Mouse (Mus musculus): Measurements from ENCODE around the gene Gm156.
"Not testable (repeated sequence)": the region's sequence is repeated elsewhere in the genome, so short reads cannot be mapped to it uniquely, and the experiment has no call there.

Gene Gm156

DNA sequence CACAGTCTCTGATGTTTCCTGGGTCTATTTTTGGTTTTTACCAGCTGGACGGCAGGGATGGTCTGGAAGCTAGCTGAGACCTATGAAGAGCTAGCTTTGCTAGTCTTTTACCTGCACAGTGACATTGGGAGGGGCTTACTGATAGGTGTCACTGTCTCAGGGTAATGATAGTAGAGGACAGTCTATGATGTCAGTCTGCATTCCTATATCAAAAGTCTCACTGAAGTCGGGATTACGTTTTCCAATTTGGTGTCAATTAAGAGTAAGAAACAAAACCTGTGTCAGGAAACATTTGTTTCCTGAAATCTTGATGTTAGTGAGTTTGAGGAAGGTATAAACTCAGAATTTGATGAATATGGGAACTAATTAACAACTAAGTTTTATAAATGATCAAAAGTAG lies at the start of gene Gm156:
Gene Gm156, minus strand, starts transcription at position 101 of the 400 bp plus-strand sequence.
- not testable (repeated sequence) for DNase-seq (ENCODE audit: low read depth, low spot score)

- no peak for DNase-seq (ENCODE audit: low read depth, low spot score)
Measured at GRCm38 (mm10) chr6:129825559-129825958, 41.5 kb upstream of the Gm156 start.

- DNase-seq (ENCODE audit: low read depth, low spot score), result no peak
Measured at GRCm38 (mm10) chr6:129824004-129824403, 39.9 kb upstream of the Gm156 start.

DNA sequence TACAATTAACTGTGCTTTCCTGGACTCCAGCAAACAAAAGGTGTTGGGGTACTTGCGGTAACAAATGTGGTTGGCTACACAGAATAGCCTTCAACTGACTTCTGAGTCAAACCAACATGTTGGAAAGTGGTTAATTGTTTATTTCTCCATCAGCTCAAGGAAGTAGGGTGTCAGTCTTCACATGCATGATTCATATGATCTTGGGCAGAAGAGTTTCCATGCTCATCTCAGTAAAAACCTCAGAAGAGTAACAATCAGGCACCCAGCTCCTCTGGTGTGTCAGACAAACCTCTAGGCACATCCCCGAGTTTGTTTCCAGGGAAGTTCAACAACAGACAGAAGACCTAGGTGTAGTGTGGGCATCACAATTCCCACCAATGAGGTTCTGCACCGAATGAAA lies 33.7 kb upstream of the Gm156 start:
- no peak for DNase-seq (ENCODE audit: low read depth, low spot score)

DNA sequence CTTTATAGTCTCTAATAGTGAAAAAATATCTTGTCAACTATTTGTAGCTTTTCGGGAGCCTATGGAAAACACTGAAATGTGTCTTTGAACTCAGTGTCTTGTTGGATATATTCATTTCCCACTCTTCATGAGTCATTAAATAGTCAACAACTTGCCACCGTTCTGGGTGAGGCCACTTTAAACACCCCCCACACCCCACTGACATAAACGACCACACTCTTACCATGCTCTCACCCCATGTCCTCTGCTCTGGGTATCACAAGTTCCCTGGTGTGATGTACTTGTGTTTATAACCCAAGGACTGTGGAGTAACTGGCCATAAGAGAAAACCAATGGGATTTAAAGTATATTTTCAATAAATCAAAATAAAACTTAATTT lies 36.4 kb downstream of the Gm156 start:
- no peak for DNase-seq (ENCODE audit: low read depth, low spot score)

DNA sequence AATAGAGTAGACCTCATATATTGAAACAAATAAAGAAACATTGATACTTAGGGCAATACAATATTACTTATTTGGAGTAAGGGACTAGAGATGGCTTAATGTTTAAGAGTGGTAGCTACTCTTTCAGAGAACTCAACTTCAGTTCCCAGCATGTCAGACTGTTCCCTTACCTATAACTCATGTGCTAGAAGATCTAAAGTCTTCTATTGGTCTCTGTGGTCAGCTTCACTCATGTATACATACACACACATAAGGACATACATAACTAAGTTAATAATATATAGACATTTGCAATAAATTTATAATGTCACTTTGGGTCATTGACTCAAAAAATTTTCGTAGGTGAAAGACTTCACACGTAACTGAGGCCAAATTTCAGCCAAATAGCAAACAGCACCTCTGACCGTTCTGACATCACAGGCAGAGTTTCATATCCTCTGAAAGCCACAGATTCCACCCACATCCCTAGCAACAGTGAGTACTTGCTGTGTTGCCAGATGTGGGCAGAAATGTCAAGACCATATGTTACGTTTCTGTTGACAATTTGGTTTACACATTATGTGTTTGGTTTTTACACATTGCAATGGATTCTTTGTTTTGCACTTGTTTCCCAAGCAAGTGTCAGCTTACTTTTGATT lies 36.9 kb downstream of the Gm156 start:
- no peak for DNase-seq (ENCODE audit: low read depth, low spot score)

- no peak for DNase-seq (ENCODE audit: low read depth, low spot score)
Measured at GRCm38 (mm10) chr6:129746151-129746550, 37.9 kb downstream of the Gm156 start.

- no peak for DNase-seq (ENCODE audit: low read depth, low spot score)
Measured at GRCm38 (mm10) chr6:129740069-129740721, 43.9 kb downstream of the Gm156 start, which contains the start of gene Klri2. Gene Klri2, minus strand, starts transcription at chr6:129740484.

GRCm38 (mm10) chr6:129736414-129736813 lies 47.7 kb downstream of the Gm156 start:
- DNase-seq (ENCODE audit: low read depth, low spot score), result no peak

GRCm38 (mm10) chr6:129727237-129727636 lies 56.8 kb downstream of the Gm156 start:
- no peak for DNase-seq (ENCODE audit: low read depth, low spot score)

GRCm38 (mm10) chr6:129721390-129721789 lies 62.7 kb downstream of the Gm156 start:
- DNase-seq (ENCODE audit: low read depth, low spot score), result no peak

- DNase-seq (ENCODE audit: low read depth, low spot score), result no peak
Measured at GRCm38 (mm10) chr6:129720487-129720886, 63.6 kb downstream of the Gm156 start.

DNA sequence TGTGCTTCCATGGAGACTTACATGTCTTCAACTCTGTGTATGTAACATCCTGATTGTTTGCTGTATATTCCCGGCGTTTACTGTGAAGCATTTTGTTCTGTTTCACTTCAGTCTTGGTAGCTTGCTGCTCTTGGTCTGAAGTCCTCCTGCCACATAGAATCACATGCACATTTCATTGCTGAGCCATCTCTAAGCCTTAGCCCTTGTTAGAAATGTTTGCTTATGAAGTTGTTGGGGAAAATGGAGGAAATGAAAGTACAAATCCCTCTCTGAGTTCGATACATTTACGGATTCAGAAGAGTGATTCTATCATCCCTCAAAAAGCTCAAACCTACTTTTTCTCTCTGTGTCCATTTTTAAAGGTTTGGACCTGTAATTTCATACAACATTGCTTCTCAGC lies 67.0 kb downstream of the Gm156 start, which contains the start of gene Klri1:
Gene Klri1, minus strand, starts transcription at position 101 of the 400 bp plus-strand sequence.
- DNase-seq (ENCODE audit: low read depth, low spot score), result no peak
